In genomic region chr1:35562786-35563185, GRCm38 (mm10) we compare ENCODE assay signal across 19 mouse cellular contexts.
A peak's percentile ranks its signal among the peaks of the same experiment; 100 is the strongest.
DNase-seq lines count a peak whose midpoint lies in the region; ATAC-seq lines count a peak whose summit lies in the region.
"Had no signal": no experiment of that assay in that cellular context is flagged by ENCODE, and none has a peak within 500 bp of the region (broad histone marks: within the 10 kb centered on the region; RNA-seq: fewer than 3 reads in every experiment).

No protein-coding gene starts in this region.

- ATAC-seq in cerebellum, adult (ENCODE audit: insufficient number of reproducible peaks, low FRiP score, low TSS enrichment), result peak; percentile 20; the same call in 1 of the 2 replicates
- ATAC-seq in monocyte, adult 5-6 weeks (replicated peaks; ENCODE audit: insufficient number of reproducible peaks, low FRiP score, low TSS enrichment, poor library complexity, severe bottlenecking), result no peak
- ATAC-seq: activated CD4-positive, CD25-positive, alpha-beta regulatory T cell, adult 4 months; intestine, postnatal 0 days; liver, embryonic 12.5 days; midbrain, embryonic 16.5 days had no signal

- no peak for DNase-seq in cerebellum, postnatal 4 days (ENCODE audit: low spot score in 2 of 2)
- DNase-seq in right cerebral cortex, adult 18-20 months, result peak; percentile 21
- no peak for DNase-seq in right cerebral cortex, postnatal 4 days
- peak; percentile 14 for DNase-seq in kidney, postnatal 10 days
- DNase-seq in heart, adult 11 months, result no peak
- DNase-seq in forebrain, embryonic 10.5 days (ENCODE audit: extremely low spot score, low spot score), result no peak
- DNase-seq: adrenal gland, postnatal 25 days; layer of hippocampus, postnatal 36 days; thymus, adult 2 months had no signal

- no peaks in the 10 kb centered on the region for H3K4me1 ChIP-seq in forebrain, embryonic 10.5 days
- H3K4me1 ChIP-seq: heart, embryonic 15.5 days; hindbrain, embryonic 12.5 days; limb, embryonic 10.5 days; liver, embryonic 12.5 days; neural tube, embryonic 12.5 days had no signal

- peaks cover 10% of the 10 kb centered on the region; the same call in 1 of the 2 replicates for H3K9me3 ChIP-seq in forebrain, embryonic 10.5 days
- H3K9me3 ChIP-seq: heart, embryonic 15.5 days; limb, embryonic 10.5 days; liver, embryonic 12.5 days had no signal

- H3K4me3 ChIP-seq in forebrain, embryonic 10.5 days, result no peak overlapping the region
- H3K4me3 ChIP-seq: heart, embryonic 15.5 days; hindbrain, embryonic 12.5 days; limb, embryonic 10.5 days; liver, embryonic 12.5 days; neural tube, embryonic 12.5 days had no signal

- no peaks in the 10 kb centered on the region for H3K27me3 ChIP-seq in forebrain, embryonic 10.5 days (ENCODE audit: poor library complexity, severe bottlenecking)
- H3K27me3 ChIP-seq: heart, embryonic 15.5 days; hindbrain, embryonic 12.5 days; liver, embryonic 12.5 days; neural tube, embryonic 12.5 days had no signal

- H3K36me3 ChIP-seq in forebrain, embryonic 10.5 days (replicated peaks), result no peaks in the 10 kb centered on the region
- H3K36me3 ChIP-seq: heart, embryonic 15.5 days; hindbrain, embryonic 12.5 days; limb, embryonic 10.5 days; liver, embryonic 12.5 days; neural tube, embryonic 12.5 days had no signal

- H3K27ac ChIP-seq in forebrain, embryonic 10.5 days, result no peak overlapping the region
- H3K27ac ChIP-seq: heart, embryonic 15.5 days; hindbrain, embryonic 12.5 days; limb, embryonic 10.5 days; liver, embryonic 12.5 days; neural tube, embryonic 12.5 days had no signal

- WGBS in forebrain, embryonic 10.5 days, result 92% methylated on average over 4 of the region's 4 CpGs

Comparison
In these comparisons a context has a peak if more than half of its experiments do, and no peak if none do; other contexts are left out.
1. DNase-seq: peak in right cerebral cortex, adult 18-20 months (single experiment) and kidney, postnatal 10 days (single experiment); none in cerebellum, postnatal 4 days (0 of 2), right cerebral cortex, postnatal 4 days (single experiment), heart, adult 11 months (single experiment) and forebrain, embryonic 10.5 days (single experiment).